Mouse (Mus musculus): ENCODE data around the gene Adgra3.

Adgra3 gene

DNA sequence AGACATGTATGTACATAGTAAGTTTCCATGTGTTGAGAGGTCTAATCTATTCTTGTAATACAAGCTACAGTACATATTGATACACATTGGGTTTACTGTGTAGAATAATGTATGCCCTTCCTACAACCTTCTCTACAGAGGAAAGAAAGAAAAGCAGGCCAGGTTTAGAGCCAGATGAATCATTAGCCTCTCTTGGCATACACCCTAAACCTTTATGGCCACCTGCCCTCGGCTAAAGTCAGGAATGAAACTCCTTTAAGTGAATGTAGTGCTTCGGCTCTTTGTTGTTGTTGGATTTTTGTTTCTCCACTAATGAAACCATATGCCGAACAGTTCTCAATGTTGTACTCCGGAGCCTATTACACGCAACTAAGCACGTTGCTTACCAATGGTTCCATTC lies 27.5 kb downstream of the Adgra3 start:
- DNase-seq: no peak

DNA sequence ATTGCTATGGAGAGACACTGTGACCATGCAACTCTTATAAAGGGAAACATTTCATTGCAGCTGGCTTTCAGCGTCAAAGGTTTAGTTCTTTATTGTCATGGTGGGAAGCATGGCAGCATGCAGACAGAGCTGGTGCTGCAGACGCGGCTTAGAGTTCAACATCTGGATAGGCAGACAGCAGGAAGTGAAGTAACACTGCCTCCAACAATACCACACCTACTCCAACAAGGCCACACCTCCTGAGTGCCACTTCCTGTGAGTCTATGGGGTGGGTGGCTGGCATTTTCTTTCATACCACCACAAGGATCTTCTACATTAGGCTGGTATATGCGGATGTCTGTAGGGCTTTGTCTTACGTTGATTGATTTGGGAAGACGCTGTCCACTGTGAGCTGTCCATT lies 29.1 kb downstream of the Adgra3 start:
- peak; percentile 11 for DNase-seq

DNA sequence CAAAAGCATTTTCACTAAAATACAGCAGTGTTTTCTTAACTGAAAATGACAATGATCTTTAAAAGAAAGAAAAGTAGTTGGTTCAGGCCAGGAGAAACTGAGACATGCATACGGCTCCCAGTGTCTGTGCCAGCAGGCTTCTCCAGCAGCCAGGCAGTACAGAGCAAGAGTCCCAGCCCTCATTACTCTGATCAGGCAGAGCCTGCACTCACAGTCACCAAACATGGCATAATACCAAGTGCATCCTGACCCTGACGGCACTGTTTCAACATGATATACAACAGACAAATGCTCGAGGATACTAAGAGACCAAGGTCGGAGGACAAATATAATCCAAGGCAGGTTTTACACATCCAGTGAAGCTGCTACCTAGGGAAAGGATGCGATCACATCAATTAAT lies 31.2 kb downstream of the Adgra3 start:
- no peak for DNase-seq

DNA sequence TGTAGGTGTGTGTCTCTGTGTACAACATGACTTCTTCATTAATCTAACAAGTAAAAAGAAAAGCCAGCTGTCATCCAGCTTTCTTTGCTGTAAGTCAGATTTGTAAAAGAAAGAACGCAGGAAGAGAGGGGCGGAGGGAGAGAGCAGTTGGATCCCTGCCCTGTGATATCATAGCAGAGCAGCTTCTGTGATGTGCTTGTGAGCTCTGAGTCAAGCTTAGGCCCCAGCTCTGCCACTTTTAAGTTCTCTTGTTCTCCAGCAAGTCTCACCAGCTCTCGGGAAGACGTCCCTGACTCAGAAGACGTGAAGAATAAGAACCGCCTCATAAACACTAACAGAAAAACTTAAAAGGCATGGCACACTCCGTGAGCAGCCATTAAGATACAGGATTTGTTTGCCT lies 31.8 kb downstream of the Adgra3 start:
- DNase-seq: no peak

DNA sequence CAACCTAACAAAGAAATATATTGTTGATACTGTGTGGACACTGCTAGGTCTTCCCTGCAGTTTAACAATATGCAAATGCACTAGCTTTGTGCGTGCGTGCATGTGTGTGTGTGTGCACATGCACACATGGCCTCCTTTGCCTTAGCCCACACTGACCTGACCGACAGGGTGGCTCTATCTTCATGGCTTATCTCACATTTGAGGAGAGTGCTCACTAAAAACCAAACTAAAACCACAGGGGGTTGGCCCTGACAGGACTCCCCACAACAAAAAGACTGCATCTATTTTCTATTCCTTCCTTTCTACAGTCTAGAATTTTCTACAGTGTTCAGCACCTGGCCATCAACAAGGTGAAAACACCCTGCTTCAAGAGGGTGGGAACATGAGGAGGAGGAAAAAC lies 32.7 kb downstream of the Adgra3 start:
- no peak for DNase-seq

DNA sequence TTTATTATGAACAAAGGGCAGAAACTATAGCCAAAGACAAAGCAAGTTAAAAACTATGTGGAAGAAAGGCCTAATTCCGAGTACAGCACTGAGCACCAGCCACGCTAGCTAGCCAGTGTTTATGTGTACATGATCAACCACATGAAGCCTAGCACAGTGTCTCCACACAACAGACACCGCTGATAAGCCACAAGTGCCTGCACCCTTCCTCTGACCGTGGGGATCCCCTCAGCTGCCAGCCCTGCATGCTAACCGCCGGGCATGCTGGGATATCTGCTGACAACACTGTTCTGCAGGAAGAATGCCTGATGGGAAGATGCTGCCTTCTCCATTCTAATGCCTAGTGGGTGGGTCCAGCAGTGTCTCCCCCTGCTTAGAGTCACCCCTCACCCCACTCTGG lies 34.7 kb downstream of the Adgra3 start:
- DNase-seq: no peak

DNA sequence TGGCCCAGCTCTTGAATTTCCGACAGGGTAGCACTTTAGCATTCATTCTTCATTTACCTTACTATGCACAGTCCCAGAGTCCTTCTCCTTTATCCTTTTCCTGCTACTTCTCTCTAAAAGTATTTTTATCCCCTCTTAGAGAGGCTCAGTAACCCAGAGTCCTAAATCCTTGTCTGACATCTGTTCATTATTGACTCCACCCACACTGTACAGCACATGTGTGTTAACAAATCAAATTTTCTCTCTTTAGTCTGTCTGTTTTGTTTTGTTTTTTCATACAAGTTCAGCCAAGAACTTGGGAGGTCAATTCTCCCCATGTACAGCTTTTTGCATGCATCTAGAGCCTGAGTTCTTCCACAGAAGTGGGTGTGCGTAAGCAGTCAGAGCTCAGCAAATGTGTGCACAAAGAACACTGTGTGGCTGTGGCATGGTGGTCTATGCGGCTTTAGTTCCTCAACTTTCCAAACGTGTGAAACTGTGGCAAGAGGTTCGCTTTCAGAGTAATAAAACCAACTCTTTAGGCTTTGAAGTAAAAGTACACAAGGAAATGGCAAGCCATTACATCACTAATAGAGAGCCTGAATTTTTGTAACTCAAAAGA lies 42.7 kb downstream of the Adgra3 start:
- no peak for DNase-seq

DNA sequence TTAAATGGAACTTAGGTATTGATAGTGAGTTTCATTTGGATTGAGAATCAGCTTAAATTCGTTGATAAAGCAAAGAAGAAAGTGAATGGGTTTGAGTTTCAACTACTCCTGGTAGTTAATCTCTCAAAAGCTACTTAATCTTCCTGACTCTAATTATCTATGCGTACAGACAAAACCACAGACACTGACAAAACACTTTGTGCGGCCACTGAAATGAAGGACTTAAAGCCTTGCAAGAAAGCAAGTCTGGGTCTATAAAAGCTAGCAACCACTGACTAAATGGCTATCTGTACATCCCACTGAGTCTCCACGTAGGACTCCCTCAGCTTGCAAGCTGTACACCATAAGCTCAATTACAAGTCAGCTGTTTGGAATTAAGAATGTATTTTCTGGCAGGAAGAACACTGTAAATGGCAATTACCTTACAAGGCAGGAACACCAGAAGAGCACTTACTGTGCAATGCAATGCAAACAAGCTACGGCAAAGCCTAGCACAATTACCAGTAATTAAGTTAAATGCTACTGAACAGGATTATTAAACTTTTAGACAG lies 43.6 kb downstream of the Adgra3 start:
- no peak for DNase-seq

DNA sequence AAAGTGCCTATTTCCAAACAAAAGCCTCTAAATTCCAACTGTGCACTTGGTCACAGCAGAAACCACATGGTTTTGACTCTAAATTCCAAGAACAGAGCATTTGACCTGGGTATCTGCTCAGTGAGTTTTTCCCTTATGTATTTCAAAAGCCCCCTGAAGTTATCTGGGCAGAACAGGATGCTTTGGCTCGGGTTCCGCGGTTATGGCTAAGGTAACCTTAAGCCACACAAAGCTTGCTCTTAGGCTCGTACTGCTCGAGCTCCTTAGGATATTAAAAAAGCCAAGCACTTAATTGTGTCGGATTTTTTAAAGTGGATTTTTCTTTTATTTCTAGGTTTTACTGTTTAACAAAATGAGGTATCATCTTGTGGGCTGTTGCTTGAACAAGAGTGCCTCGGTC lies 44.1 kb downstream of the Adgra3 start:
- DNase-seq: no peak

DNA sequence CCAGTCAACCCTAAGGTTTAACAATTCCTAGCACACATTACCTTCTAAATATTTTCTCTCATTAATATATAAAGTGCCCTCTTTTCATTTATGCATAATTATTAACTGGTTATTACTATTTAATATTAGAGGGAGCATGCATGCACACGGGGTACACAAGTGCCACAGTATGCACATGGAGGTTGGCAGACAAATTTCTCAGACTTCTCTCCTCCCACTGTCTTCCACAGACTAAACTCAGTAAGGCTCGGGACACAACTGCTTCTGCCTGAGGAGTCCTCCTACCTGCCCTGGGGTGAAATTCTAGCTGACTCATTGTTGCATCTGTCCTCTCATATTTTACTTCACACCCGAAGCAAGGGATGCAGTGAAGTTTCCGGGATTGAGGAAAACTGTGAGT lies 44.8 kb downstream of the Adgra3 start:
- DNase-seq: no peak

DNA sequence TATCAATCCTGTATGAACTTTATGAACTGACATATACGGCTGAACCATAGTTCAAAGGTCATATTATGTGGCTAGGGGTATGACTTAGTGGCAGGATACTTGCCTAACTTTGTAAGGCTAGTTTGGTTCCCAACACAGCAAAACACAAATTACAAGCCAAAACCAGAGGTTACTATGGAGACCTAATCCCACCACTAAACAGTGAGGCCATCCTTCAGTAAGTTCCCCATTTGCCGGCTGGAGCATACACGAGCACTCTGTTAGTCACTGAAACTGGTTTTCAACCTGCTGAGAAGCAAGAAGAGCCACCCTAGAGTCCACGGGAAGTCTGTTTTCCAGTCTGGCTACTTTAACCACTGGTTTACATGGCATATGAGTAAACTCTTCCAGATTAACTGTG lies 50.0 kb downstream of the Adgra3 start:
- DNase-seq: no peak

DNA sequence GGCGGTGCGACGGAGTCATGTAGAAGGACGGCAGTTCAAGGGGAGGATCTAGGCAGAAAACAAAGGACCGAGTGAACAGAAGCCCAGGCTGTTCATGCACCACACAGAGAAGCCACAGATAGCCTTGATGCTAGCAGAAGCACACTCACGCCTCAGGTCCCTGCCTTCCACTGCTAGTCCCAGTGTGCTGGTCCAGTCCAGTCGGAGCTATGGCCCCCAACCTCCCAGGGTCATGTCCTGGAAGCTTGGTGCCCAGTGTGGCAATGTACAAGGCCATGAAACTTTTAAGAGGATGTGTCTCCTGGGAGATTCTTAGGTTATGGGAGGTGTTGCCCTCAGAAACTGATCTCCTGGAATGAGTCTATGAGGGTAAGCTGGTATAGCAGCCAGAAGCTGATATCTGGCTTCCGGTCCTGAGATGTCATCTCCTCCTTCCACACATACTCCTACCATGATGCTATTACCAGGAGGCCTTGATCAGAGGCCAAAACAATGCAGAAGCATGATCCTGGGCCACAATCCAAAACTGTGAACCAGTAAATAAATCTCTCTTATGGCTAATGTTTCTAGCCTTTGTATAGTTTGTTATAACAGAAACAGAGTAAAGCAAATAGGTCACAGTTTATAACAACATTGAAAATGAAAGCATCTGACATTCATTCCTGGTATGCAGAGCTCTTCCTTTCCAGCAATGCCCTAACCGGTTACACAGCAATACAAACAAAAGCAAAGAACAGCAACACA lies 51.7 kb downstream of the Adgra3 start:
- DNase-seq: no peak

DNA sequence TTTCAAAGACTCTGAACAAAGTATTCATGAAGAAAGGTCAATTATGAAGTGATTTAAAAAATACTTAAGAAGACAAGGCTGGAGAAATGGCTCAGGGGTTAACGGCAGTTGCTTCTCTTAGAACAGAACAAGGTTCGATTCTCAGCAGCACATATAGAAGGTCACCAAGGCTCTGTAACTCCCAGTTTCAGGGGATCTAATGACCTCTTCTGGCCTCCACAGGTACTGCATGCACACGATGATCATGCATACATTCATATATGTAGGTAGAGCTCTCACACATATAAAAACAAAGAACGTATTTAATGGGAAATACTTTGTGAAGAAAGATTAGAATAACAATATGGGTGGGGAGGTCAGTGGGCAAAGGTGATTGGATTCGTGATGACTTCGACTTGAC lies 56.5 kb downstream of the Adgra3 start:
- peak; percentile 21 for DNase-seq

DNA sequence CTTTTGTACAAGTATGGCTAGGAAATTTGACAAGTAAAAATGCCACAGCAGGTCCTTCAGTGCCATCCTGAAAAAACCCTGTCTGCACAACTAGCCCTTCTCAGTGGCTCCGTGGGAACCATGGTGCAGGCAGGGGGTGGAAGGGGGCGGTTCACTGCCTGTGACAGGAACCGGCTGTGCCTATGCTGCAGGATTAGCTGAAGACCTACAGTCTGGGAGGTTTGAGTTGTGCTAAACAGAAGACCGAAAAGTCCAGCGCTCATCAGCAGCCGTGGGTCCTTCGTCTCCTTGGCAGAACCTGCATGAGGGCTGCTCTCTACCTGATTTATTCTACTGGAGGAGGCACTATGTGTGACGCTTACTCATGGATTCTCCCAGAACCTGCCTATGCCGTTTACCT lies 59.0 kb downstream of the Adgra3 start:
- no peak for DNase-seq

DNA sequence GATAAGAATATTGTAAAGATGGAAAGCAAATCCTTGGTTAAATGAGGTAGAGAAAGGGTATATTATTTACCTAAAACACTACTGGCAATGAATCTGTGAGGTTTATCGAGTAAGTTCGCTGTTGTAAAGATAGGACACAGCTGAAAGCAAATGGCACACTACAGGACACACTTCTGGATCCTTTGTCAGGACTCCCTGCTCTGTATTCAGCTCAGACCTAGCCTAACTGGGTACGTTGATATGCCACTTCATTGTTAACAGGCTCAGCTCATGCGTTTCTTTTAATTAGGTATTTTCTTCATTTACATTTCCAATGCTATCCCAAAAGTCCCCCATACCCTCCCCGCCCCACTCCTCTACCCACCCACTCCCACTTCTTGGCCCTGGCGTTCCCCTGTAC lies 61.8 kb downstream of the Adgra3 start:
- DNase-seq: no peak

DNA sequence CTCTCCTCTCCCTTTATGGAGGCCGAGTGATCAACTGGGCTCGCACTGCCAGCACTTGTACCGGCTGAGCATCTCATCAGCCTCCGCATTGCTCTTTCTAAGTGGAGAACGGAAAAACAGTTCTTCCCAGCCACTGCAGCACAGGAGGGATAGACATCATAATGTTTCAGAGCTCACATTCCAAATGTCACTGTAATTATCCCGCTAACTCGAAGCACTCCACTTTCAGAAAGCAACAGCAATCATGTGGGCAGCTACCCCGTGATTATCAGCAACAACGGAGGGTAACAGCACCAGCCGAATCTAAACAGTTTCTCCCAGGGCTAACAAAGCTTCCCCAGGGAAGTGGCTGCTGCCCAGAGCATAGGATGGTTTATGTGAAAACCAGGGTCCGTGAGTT lies 62.3 kb downstream of the Adgra3 start:
- no peak for DNase-seq

DNA sequence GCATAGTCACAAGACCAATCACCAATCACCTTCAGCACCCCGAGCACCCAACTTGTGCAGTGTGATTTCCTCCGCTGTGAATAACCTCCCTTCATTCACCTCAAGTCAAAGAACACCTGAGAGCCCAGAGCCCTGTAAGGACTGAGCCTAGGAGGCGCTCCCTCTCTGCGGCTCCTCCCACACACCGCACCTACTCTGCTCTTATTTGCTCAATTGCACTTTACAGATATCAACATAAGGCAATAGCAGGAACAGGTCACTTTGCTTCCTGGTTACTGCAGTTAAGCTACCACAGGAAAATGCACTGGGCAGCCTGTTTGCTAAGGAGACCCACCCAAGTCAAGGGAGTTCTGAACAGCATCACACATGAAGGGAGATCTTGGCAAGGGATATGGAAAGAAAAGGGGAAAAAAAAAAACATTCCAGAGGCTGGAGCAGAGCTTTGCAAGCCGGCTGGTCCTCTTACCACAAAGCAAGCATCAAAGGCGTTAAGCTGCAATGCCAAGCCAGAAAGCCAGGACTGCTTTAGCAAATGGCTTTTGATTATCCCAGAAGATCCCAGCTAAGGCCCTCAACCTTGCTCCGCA lies 68.0 kb downstream of the Adgra3 start:
- DNase-seq: no peak

DNA sequence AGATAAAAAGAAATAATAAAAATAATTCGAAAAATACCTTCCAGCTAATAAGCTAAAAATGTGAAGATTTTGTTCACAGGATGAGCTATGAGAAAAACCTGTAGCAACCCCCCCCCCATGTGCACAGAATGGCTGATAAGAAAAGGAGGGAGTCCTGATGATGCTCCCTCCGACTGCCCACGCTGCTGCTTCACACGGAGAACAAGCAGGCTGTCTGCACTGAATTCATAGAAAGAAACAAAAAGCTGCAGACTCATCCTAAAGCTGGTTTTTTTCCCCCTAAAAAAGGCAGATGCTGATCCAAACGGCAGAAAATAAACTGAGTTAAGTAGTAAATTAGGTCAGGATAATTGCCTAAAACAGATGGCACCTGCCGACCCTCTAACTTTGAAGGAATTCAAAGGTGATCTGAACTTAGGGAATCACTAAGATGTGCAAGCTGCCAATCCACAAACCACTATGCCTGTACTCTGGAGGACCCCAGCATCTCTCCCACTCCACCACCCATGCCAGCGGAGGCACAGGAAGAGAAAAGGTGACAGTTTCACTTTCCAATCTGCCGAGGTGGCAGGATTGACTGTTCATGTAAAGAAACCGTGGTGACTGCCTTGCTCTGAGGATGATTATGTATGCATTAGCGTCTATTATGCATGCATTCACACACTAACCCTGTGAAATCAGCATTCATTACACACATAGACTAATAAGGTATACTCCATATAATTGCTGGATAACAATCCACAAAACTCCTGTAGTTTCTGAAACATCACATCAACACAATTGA lies 70.6 kb downstream of the Adgra3 start:
- DNase-seq: no peak

DNA sequence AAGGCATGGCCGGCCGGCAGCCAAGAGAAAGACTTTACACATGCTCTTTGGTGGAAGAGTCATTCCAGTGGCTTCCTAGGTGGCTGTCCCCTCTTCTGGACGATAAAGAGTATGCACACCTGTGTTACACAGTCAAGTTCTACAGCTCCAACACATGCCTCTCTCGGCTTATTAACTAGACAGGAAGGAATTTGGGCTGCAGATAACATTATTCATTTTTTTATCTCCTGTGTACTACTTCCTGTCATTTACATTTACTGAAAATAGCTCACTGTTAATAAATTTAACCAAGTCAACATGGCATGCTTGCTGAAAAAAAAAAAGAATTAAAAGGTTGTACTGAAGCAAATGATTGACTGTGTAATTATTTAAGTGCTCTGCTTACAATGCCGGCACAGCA lies 78.1 kb downstream of the Adgra3 start:
- DNase-seq: no peak

DNA sequence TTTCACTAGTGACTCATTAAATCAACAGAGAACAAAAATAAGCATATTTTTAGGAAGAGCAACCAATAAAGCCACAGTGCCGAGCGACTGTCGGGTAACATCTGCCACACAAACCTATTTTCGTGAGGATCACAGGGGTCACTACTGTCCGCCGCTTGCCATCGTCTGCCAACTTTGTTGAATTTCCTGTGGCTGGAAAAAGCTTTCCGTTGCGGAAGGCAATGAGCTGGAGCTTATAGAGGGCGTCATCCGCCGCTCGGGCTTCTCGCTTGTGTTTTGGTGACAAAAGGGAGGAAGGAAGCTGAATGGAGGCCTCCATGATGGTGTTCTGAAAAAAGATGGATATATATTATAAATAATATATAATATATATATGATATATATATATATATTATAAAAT lies 79.6 kb downstream of the Adgra3 start:
- DNase-seq: no peak

DNA sequence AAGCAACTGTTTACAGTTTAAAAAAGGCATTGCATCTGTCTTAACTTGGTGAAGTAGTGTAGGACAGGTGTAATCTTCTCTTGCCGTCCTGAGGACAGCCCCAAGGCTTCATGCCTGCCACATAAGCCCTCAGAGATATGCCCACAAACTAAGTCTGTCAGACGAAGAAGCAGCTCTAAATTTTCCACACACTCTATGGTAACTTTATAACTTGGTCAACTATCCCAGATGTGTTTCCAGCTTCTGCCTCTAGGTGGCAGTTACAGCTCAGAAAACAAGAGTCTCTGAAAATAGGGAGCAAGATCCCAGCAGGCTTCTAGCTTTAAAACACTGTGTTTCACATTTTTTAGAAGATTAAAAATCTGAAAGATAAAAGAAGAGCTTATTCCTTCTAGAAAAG lies 82.8 kb downstream of the Adgra3 start:
- peak; percentile 40 for DNase-seq

DNA sequence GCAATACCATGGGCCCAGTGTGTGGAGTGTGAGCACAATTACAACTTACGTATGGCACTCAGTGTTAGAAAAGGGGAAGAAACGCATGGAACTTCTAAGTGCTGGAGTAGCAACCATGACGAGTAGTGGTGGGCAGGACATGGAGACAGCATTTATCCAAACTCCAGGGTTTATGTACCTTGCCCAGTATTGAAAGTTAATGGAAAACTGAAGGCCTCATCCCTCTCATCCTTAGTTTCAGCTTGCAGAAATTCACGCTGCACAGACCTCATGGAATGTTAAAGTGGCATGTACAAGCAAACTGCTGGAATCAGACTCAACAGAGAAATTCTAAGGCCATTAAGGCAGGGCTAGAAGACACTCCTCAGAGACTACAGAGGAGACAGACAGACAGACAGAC lies 84.6 kb downstream of the Adgra3 start:
- no peak for DNase-seq

DNA sequence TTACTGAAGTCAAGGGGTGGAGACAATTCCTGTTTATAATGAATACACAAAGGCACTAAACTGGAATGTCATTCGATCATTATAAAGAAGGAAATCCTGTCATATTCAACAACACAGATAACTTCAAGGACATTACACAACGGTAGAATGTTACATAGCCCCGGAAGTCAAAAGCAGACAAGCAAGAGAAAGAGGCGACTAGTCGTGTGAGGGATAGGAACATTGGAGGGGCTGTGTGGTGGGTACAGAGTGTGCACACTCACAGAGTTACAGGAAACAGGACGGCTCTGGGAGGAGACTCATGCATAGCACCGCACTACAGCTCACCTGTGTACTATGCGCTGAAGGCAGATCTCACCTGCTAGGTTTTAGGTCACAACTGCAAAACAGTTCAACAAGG lies 89.1 kb downstream of the Adgra3 start:
- DNase-seq: no peak

DNA sequence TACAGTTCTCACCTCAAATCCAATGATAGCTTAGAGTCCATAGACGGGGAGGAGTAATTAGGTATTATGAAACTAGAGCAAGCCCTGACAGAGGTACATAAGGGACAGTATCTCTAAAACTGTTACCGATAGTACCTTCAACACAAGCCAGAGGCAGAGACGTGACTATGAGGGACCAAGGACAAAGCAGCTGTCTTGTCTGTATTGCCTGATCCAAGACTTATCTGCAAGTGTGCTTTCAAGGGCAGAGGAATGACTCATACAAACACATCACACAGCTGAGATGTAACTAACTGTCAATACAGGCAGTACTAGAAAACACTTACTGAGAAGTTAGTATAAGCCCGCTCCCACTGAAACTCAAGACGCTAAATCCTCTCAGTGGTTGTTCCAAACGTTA lies 91.1 kb downstream of the Adgra3 start:
- DNase-seq: no peak

All from thymus, postnatal 25 days (tissue).